Mouse (Mus musculus) stomach, postnatal 0 days (tissue): ENCODE results near the gene Selenom.

ENCODE experiments used
- CTCF ChIP-seq: IDR thresholded peaks from 2 replicates; pipeline ENCODE4 v1.5.1; 2016; ENCODE audit warnings: antibody characterized with exemption, low read depth, mild to moderate bottlenecking, moderate library complexity
- EP300 ChIP-seq: optimal IDR thresholded peaks from 2 replicates; pipeline ENCODE3; 2016; ENCODE audit warnings: antibody characterized with exemption

DNA sequence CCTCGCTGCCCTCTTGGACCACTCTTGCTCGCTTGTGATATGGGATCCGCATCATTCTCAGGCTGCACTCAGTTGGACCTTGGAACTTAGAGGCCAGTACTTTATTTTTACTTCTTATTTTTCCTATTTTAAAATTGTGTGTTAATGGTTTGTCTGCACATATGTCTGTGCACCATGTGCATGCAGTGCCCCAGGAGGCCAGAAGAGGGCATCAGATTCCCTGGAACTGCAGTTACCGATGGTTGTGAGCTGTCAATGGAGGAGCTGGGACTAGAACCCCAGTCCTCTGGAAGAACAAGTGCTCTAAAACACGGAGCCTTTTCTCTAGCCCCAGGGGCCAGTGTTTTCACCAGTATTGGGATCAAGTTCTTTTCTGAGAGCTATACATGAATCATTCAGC, 29.9 kb downstream of the Selenom start:
- TF ChIP-seq CTCF (peak; percentile 45), EP300 (no peak)
